In genomic region chr2:167421330-167422149, GRCm38 (mm10) we compare ENCODE assay signal across 8 mouse cellular contexts. TPM values are rescaled to one million over a fixed set of nuclear protein-coding genes. Genes with fewer than 3 reads are reported as not detected.
DNase-seq lines count a peak whose midpoint lies in the region; ATAC-seq and TF ChIP-seq lines count a peak whose summit lies in the region.

Slc9a8 (plus strand) TSS chr2:167421712.

- WGBS in forebrain, embryonic 12.5 days: under 1% methylated on average over 66 of the region's 66 CpGs
- WGBS in heart, postnatal 0 days: under 1% methylated on average over 55 of the region's 66 CpGs
- under 1% methylated on average over 65 of the region's 66 CpGs for WGBS in liver, embryonic 16.5 days (ENCODE audit: insufficient replicate concordance)
- WGBS in neural tube, embryonic 13.5 days: under 1% methylated on average over 66 of the region's 66 CpGs

- TF ChIP-seq EP300 in heart, postnatal 0 days (IDR thresholded peaks at IDR 0.05; ENCODE audit: low read depth): peak; percentile 88; the same call in 1 of the 2 replicates

- peaks cover 20% of the 10 kb centered on the region for H3K4me1 ChIP-seq in forebrain, embryonic 12.5 days
- H3K4me1 ChIP-seq in heart, postnatal 0 days (ENCODE audit: control insufficient read depth, insufficient read depth): peaks cover 12% of the 10 kb centered on the region
- H3K4me1 ChIP-seq in liver, embryonic 16.5 days (ENCODE audit: control insufficient read depth, low read depth, low read length): peaks cover 52% of the 10 kb centered on the region
- peaks cover 25% of the 10 kb centered on the region for H3K4me1 ChIP-seq in neural tube, embryonic 13.5 days (replicated peaks)
- peaks cover 9% of the 10 kb centered on the region for H3K4me1 ChIP-seq in testis, adult 2 months (ENCODE audit: control insufficient read depth, insufficient read depth, low read length)

- H3K36me3 ChIP-seq in forebrain, embryonic 12.5 days (replicated peaks): peaks cover 27% of the 10 kb centered on the region
- peaks cover 28% of the 10 kb centered on the region for H3K36me3 ChIP-seq in heart, postnatal 0 days (replicated peaks; ENCODE audit: control insufficient read depth, insufficient read depth, low read length)
- peaks cover 26% of the 10 kb centered on the region for H3K36me3 ChIP-seq in liver, embryonic 16.5 days (ENCODE audit: control insufficient read depth, insufficient read depth)
- H3K36me3 ChIP-seq in neural tube, embryonic 13.5 days: peaks cover 29% of the 10 kb centered on the region
- peaks cover 8% of the 10 kb centered on the region for H3K36me3 ChIP-seq in testis, adult 2 months (ENCODE audit: control insufficient read depth, insufficient read depth, low read length)

- H3K27me3 ChIP-seq in forebrain, embryonic 12.5 days: no peaks in the 10 kb centered on the region
- no peaks in the 10 kb centered on the region for H3K27me3 ChIP-seq in heart, postnatal 0 days (ENCODE audit: control insufficient read depth, insufficient read depth, low read length)
- H3K27me3 ChIP-seq in liver, embryonic 16.5 days (ENCODE audit: control insufficient read depth, insufficient read depth, low read depth, low read length): no peaks in the 10 kb centered on the region
- H3K27me3 ChIP-seq in neural tube, embryonic 13.5 days: no peaks in the 10 kb centered on the region
- no peaks in the 10 kb centered on the region for H3K27me3 ChIP-seq in testis, adult 2 months (ENCODE audit: control insufficient read depth, insufficient read depth, low read length)

- ATAC-seq in forebrain, embryonic 12.5 days (ENCODE audit: low FRiP score): peak; percentile 97
- ATAC-seq in heart, postnatal 0 days (ENCODE audit: insufficient read depth, low read depth): peak; percentile 97
- peak; percentile 95 for ATAC-seq in liver, embryonic 16.5 days (ENCODE audit: low read depth)
- peak; percentile 98 for ATAC-seq in neural tube, embryonic 13.5 days (ENCODE audit: low read depth)

- peak within 1 kb of the TSS; percentile 85 for H3K9ac ChIP-seq in forebrain, embryonic 12.5 days
- H3K9ac ChIP-seq in heart, postnatal 0 days (replicated peaks; ENCODE audit: low read depth, low read length): peak within 1 kb of the TSS; percentile 89
- H3K9ac ChIP-seq in liver, embryonic 16.5 days (ENCODE audit: low read depth, low read length): peak within 1 kb of the TSS; percentile 98
- H3K9ac ChIP-seq in neural tube, embryonic 13.5 days: peak within 1 kb of the TSS; percentile 79

- H3K4me2 ChIP-seq in forebrain, embryonic 12.5 days: peak within 1 kb of the TSS; percentile 82
- H3K4me2 ChIP-seq in heart, postnatal 0 days (ENCODE audit: low read depth, low read length): peak within 1 kb of the TSS; percentile 86
- peak within 1 kb of the TSS; percentile 73 for H3K4me2 ChIP-seq in liver, embryonic 16.5 days (ENCODE audit: low read depth, low read length)
- H3K4me2 ChIP-seq in neural tube, embryonic 13.5 days: peak within 1 kb of the TSS; percentile 82

- TF ChIP-seq POLR2A in testis, adult 2 months (IDR thresholded peaks at IDR 0.05; ENCODE audit: control insufficient read depth, low read depth, low read length): peak; percentile 74

- H3K4me3 ChIP-seq in forebrain, embryonic 12.5 days (replicated peaks): peak within 1 kb of the TSS; percentile 88
- peak within 1 kb of the TSS; percentile 92 for H3K4me3 ChIP-seq in heart, postnatal 0 days (ENCODE audit: low read depth, low read length)
- peak within 1 kb of the TSS; percentile 96 for H3K4me3 ChIP-seq in liver, embryonic 16.5 days (ENCODE audit: low read depth, low read length)
- peak within 1 kb of the TSS; percentile 50 for H3K4me3 ChIP-seq in neural tube, embryonic 13.5 days
- peak within 1 kb of the TSS; percentile 90 for H3K4me3 ChIP-seq in testis, adult 2 months (ENCODE audit: control insufficient read depth, low read depth, low read length)

- peak; percentile 22 for TF ChIP-seq CTCF in heart, postnatal 0 days (IDR thresholded peaks at IDR 0.05; ENCODE audit: low read depth)
- TF ChIP-seq CTCF in testis, adult 2 months (IDR thresholded peaks at IDR 0.05; ENCODE audit: control insufficient read depth, insufficient read depth, insufficient replicate concordance, low read depth, low read length): no peak

- no peaks in the 10 kb centered on the region for H3K9me3 ChIP-seq in forebrain, embryonic 12.5 days
- H3K9me3 ChIP-seq in heart, postnatal 0 days (replicated peaks; ENCODE audit: control insufficient read depth, low read length): no peaks in the 10 kb centered on the region
- peaks cover 2% of the 10 kb centered on the region; the same call in 1 of the 2 replicates for H3K9me3 ChIP-seq in liver, embryonic 16.5 days (replicated peaks; ENCODE audit: control insufficient read depth, low read length)
- no peaks in the 10 kb centered on the region for H3K9me3 ChIP-seq in neural tube, embryonic 13.5 days

- peak within 1 kb of the TSS; percentile 98 for H3K27ac ChIP-seq in forebrain, embryonic 12.5 days
- peak within 1 kb of the TSS; percentile 99 for H3K27ac ChIP-seq in heart, postnatal 0 days (ENCODE audit: low read depth)
- peak within 1 kb of the TSS; percentile 95 for H3K27ac ChIP-seq in liver, embryonic 16.5 days (ENCODE audit: low read length)
- peak within 1 kb of the TSS; percentile 96 for H3K27ac ChIP-seq in neural tube, embryonic 13.5 days (replicated peaks)
- peak within 1 kb of the TSS; percentile 93 for H3K27ac ChIP-seq in testis, adult 2 months (ENCODE audit: control insufficient read depth, insufficient read depth, low read depth, low read length)

- DNase-seq in CD8-positive naive resting alpha-beta T cell, adult 2 months (ENCODE audit: low read depth in 2 of 2, low spot score in 2 of 2): peak; percentile 79 to 80
- DNase-seq in c-Kit-positive CD71-positive TER-119-negative erythroid progenitor cells, embryonic 14.5 days (ENCODE audit: low read depth): peak; percentile 82
- peak; percentile 95 for DNase-seq in heart, postnatal 0 days (ENCODE audit: low spot score)
- DNase-seq in kidney, postnatal 4 days: peak; percentile 97 to 98

RNA-seq across cellular contexts. Expression of gene Slc9a8, which starts in this region (rescaled TPM):
- polyA plus RNA-seq in forebrain, embryonic 12.5 days (2016; fragmentation: Nextera tagmentation; extraction: Ambion mirVana): 26.5 and 26.7 TPM in 2 replicates
- total RNA-seq in heart, postnatal 0 days (2014; rRNA removed; ENCODE audit: low replicate concordance): 31.9 and 51.5 TPM in 2 replicates
- 9.9 and 10.7 TPM in 2 replicates for polyA plus RNA-seq in heart, postnatal 0 days (2015; fragmentation: Nextera tagmentation; extraction: Ambion mirVana)
- 14.7 and 15.1 TPM in 2 replicates for polyA plus RNA-seq in liver, embryonic 16.5 days (2015; fragmentation: Nextera tagmentation; extraction: Ambion mirVana)
- polyA plus RNA-seq in neural tube, embryonic 13.5 days (2015; fragmentation: Nextera tagmentation; extraction: Ambion mirVana): 19.5 and 22.1 TPM in 2 replicates
- polyA plus RNA-seq in testis, adult 2 months (2012; rRNA removed): 53.5 and 63.4 TPM in 2 replicates

Comparison
In these comparisons a context has a peak if more than half of its experiments do, and no peak if none do; other contexts are left out.
1. Peak in every context shown above with its lines: DNase-seq, ATAC-seq, H3K4me3 ChIP-seq and H3K27ac ChIP-seq.